Mouse (Mus musculus) embryonic facial prominence, embryonic 12.5 days (tissue): ENCODE data around the gene Fig4. TPM values are rescaled to one million over a fixed set of nuclear protein-coding genes. Genes with fewer than 3 reads are reported as not detected.
A peak's percentile ranks its signal among the peaks of the same experiment; 100 is the strongest.

Experiments used
- ATAC-seq: fragments of 200-750 bp; cut with Nextera tagmentation; 2 replicates; pipeline ENCODE4 v1.8.0; 2017; ENCODE audit not compliant: insufficient number of reproducible peaks, insufficient read depth, low FRiP score, low TSS enrichment
- H3K27ac ChIP-seq: fragments of 300-500 bp; sonication (generic); 2 replicates; pipeline ENCODE4 v1.5.1; 2016; ENCODE audit warnings: mild to moderate bottlenecking
- H3K27me3 ChIP-seq: fragments of 300-500 bp; sonication (generic); 2 replicates; pipeline ENCODE4 v1.6.1; 2016; ENCODE audit warnings: mild to moderate bottlenecking, moderate library complexity
- H3K36me3 ChIP-seq: fragments of 300-500 bp; sonication (generic); 2 replicates; pipeline ENCODE4 v1.6.1; 2016; ENCODE audit warnings: mild to moderate bottlenecking
- H3K4me1 ChIP-seq: fragments of 300-500 bp; sonication (generic); 2 replicates; pipeline ENCODE4 v1.6.1; 2016
- H3K4me2 ChIP-seq: fragments of 300-500 bp; sonication (generic); replicated peaks from 2 replicates; pipeline ENCODE4 v1.6.1; 2016; ENCODE audit warnings: mild to moderate bottlenecking, moderate library complexity
- H3K4me3 ChIP-seq: fragments of 300-500 bp; sonication (generic); 2 replicates; pipeline ENCODE4 v1.5.1; 2016; ENCODE audit warnings: mild to moderate bottlenecking
- H3K9ac ChIP-seq: fragments of 300-500 bp; sonication (generic); 2 replicates; pipeline ENCODE4 v1.6.1; 2016; ENCODE audit warnings: mild to moderate bottlenecking, moderate library complexity
- H3K9me3 ChIP-seq: fragments of 300-500 bp; sonication (generic); 2 replicates; pipeline ENCODE4 v1.6.1; 2016; ENCODE audit warnings: mild to moderate bottlenecking, moderate library complexity
- WGBS: fragments of 180-500 bp; shearing (Covaris S2); methylation state at CpG from one replicate; pipeline ENCODE4 v1.1.7; 2016; 5-methylcytosine and 5-hydroxymethylcytosine counted together
- polyA plus RNA-seq: library from polyadenylated mRNA; unstranded; fragments of >200 nt; fragmentation: Nextera tagmentation; extraction: Ambion mirVana; gene quantifications from 2 replicates; pipeline ENCODE4 v1.2.1, GENCODE M21; 2016

The Fig4 gene
- polyA plus RNA-seq, 1 experiment from 2014 or later = 13.3 TPM

- WGBS = 40% methylated on average over 8 of the region's 8 CpGs
- no peak overlapping the region for H3K4me3 ChIP-seq
- H3K27me3 ChIP-seq = no peaks in the 10 kb centered on the region
- no peaks in the 10 kb centered on the region for H3K9me3 ChIP-seq
- H3K27ac ChIP-seq = no peak overlapping the region
- H3K4me1 ChIP-seq = peaks cover 3% of the 10 kb centered on the region; the same call in 1 of the 2 replicates
- no peak for ATAC-seq
- H3K36me3 ChIP-seq = peaks cover 4% of the 10 kb centered on the region; the same call in 1 of the 2 replicates
- no peak overlapping the region for H3K9ac ChIP-seq
- H3K4me2 ChIP-seq = no peak overlapping the region
Measured at GRCm38 (mm10) chr10:41260243-41261006, 42.6 kb downstream of the Fig4 start.

GRCm38 (mm10) chr10:41250749-41251065, 52.4 kb downstream of the Fig4 start:
- Histone ChIP-seq H3K4me3 (no peak overlapping the region), H3K4me1 (peaks cover 9% of the 10 kb centered on the region), H3K27me3 (no peaks in the 10 kb centered on the region), H3K27ac (0 out of 2 replicates have a peak overlapping the region, but pooled peaks have one; percentile 2), H3K36me3 (peaks cover 5% of the 10 kb centered on the region; the same call in 1 of the 2 replicates), H3K9ac (no peak overlapping the region), H3K4me2 (no peak overlapping the region), H3K9me3 (no peaks in the 10 kb centered on the region)
- WGBS = 20% methylated on average over 5 of the region's 5 CpGs
- 0 out of 2 replicates have a peak, but pooled peaks have one; percentile 47 for ATAC-seq

- Histone ChIP-seq H3K36me3 (peaks cover 5% of the 10 kb centered on the region; the same call in 1 of the 2 replicates), H3K9ac (no peak overlapping the region), H3K4me2 (no peak overlapping the region), H3K4me3 (no peak overlapping the region), H3K4me1 (peaks cover 9% of the 10 kb centered on the region), H3K27me3 (no peaks in the 10 kb centered on the region), H3K27ac (0 out of 2 replicates have a peak overlapping the region, but pooled peaks have one; percentile 2), H3K9me3 (no peaks in the 10 kb centered on the region)
- peak; percentile 67 for ATAC-seq
- 26% methylated on average over 8 of the region's 8 CpGs for WGBS
Measured at GRCm38 (mm10) chr10:41250045-41250748, 52.9 kb downstream of the Fig4 start.

GRCm38 (mm10) chr10:41249006-41249659, 53.9 kb downstream of the Fig4 start:
- H3K36me3 ChIP-seq = peaks cover 5% of the 10 kb centered on the region; the same call in 1 of the 2 replicates
- 90% methylated on average over 8 of the region's 8 CpGs for WGBS
- H3K9ac ChIP-seq = no peak overlapping the region
- H3K9me3 ChIP-seq = no peaks in the 10 kb centered on the region
- H3K4me1 ChIP-seq = peaks cover 9% of the 10 kb centered on the region
- no peak overlapping the region for H3K4me3 ChIP-seq
- no peak for ATAC-seq
- no peak overlapping the region for H3K27ac ChIP-seq
- H3K4me2 ChIP-seq = no peak overlapping the region
- no peaks in the 10 kb centered on the region for H3K27me3 ChIP-seq

GRCm38 (mm10) chr10:41247800-41248473, 55.1 kb downstream of the Fig4 start:
- H3K36me3 ChIP-seq = 0 out of 2 replicates have a peak, but pooled peaks cover 2% of the 10 kb centered on the region
- 86% methylated on average over 5 of the region's 5 CpGs for WGBS
- no peaks in the 10 kb centered on the region for H3K27me3 ChIP-seq
- H3K9me3 ChIP-seq = no peaks in the 10 kb centered on the region
- ATAC-seq = no peak
- H3K4me2 ChIP-seq = no peak overlapping the region
- no peak overlapping the region for H3K9ac ChIP-seq
- H3K4me3 ChIP-seq = no peak overlapping the region
- no peak overlapping the region for H3K27ac ChIP-seq
- H3K4me1 ChIP-seq = peaks cover 9% of the 10 kb centered on the region

GRCm38 (mm10) chr10:41246111-41246510, 56.9 kb downstream of the Fig4 start:
- no peaks in the 10 kb centered on the region for H3K9me3 ChIP-seq
- no peaks in the 10 kb centered on the region for H3K27me3 ChIP-seq
- no peak overlapping the region for H3K9ac ChIP-seq
- H3K4me3 ChIP-seq = no peak overlapping the region
- no peaks in the 10 kb centered on the region for H3K36me3 ChIP-seq
- WGBS = 82% methylated on average over 5 of the region's 5 CpGs
- ATAC-seq = no peak
- no peak overlapping the region for H3K4me2 ChIP-seq
- peaks cover 9% of the 10 kb centered on the region for H3K4me1 ChIP-seq
- no peak overlapping the region for H3K27ac ChIP-seq

GRCm38 (mm10) chr10:41245477-41245876, 57.6 kb downstream of the Fig4 start:
- H3K36me3 ChIP-seq = no peaks in the 10 kb centered on the region
- no peak overlapping the region for H3K27ac ChIP-seq
- no peak overlapping the region for H3K9ac ChIP-seq
- ATAC-seq = no peak
- H3K4me2 ChIP-seq = no peak overlapping the region
- no peaks in the 10 kb centered on the region for H3K27me3 ChIP-seq
- H3K4me1 ChIP-seq = peaks cover 7% of the 10 kb centered on the region
- H3K4me3 ChIP-seq = no peak overlapping the region
- no peaks in the 10 kb centered on the region for H3K9me3 ChIP-seq
- 80% methylated on average over 6 of the region's 6 CpGs for whole genome bisulfite sequencing

GRCm38 (mm10) chr10:41245028-41245427, 58.0 kb downstream of the Fig4 start:
- H3K9ac ChIP-seq = no peak overlapping the region
- H3K9me3 ChIP-seq = no peaks in the 10 kb centered on the region
- 91% methylated on average over 6 of the region's 6 CpGs for WGBS
- H3K27ac ChIP-seq = no peak overlapping the region
- no peak overlapping the region for H3K4me3 ChIP-seq
- H3K4me1 ChIP-seq = peaks cover 2% of the 10 kb centered on the region
- H3K27me3 ChIP-seq = no peaks in the 10 kb centered on the region
- no peaks in the 10 kb centered on the region for H3K36me3 ChIP-seq
- H3K4me2 ChIP-seq = no peak overlapping the region
- peak; percentile 41; the same call in 1 of the 2 replicates for ATAC-seq

- Histone ChIP-seq H3K36me3 (no peaks in the 10 kb centered on the region), H3K27ac (no peak overlapping the region), H3K4me1 (no peaks in the 10 kb centered on the region), H3K4me3 (no peak overlapping the region), H3K4me2 (no peak overlapping the region), H3K9ac (no peak overlapping the region), H3K9me3 (no peaks in the 10 kb centered on the region), H3K27me3 (no peaks in the 10 kb centered on the region)
- no peak for ATAC-seq
- WGBS = 94% methylated on average over 6 of the region's 6 CpGs
Measured at GRCm38 (mm10) chr10:41243930-41244329, 59.1 kb downstream of the Fig4 start.

GRCm38 (mm10) chr10:41241558-41242242, 61.4 kb downstream of the Fig4 start:
- Histone ChIP-seq H3K27me3 (no peaks in the 10 kb centered on the region), H3K4me1 (no peaks in the 10 kb centered on the region), H3K9ac (no peak overlapping the region), H3K27ac (no peak overlapping the region), H3K4me3 (no peak overlapping the region), H3K36me3 (no peaks in the 10 kb centered on the region), H3K9me3 (no peaks in the 10 kb centered on the region), H3K4me2 (no peak overlapping the region)
- no peak for ATAC-seq
- 83% methylated on average over 6 of the region's 6 CpGs for WGBS

GRCm38 (mm10) chr10:41241080-41241479, 62.0 kb downstream of the Fig4 start:
- Histone ChIP-seq H3K27me3 (no peaks in the 10 kb centered on the region), H3K4me1 (no peaks in the 10 kb centered on the region), H3K27ac (no peak overlapping the region), H3K9ac (no peak overlapping the region), H3K36me3 (no peaks in the 10 kb centered on the region), H3K4me2 (no peak overlapping the region), H3K4me3 (no peak overlapping the region), H3K9me3 (no peaks in the 10 kb centered on the region)
- ATAC-seq = no peak
- WGBS = 62% methylated on average over 7 of the region's 7 CpGs
